Mouse (Mus musculus): Measurements from ENCODE around the gene Ccer2. TPM values are rescaled to one million over a fixed set of nuclear protein-coding genes. Genes with fewer than 3 reads are reported as not detected.

The Ccer2 gene
- polyA plus RNA-seq, 1 experiment = not detected

- Histone ChIP-seq H3K4me3 (ENCODE audit: insufficient read depth, low read depth, low read length) (no peak overlapping the region), H3K27ac (ENCODE audit: insufficient read depth, low read depth, low read length) (no peak overlapping the region), H3K36me3 (ENCODE audit: control insufficient read depth, insufficient read depth, low read length) (no peaks in the 10 kb centered on the region), H3K27me3 (replicated peaks; ENCODE audit: control insufficient read depth, insufficient read depth, low read length) (no peaks in the 10 kb centered on the region), H3K4me1 (ENCODE audit: control insufficient read depth, insufficient read depth, low read length) (no peaks in the 10 kb centered on the region)
- 40% methylated on average over 6 of the region's 6 CpGs for WGBS
- TF ChIP-seq POLR2A (IDR thresholded peaks at IDR 0.05; ENCODE audit: low read depth, low read length) = no peak
- TF ChIP-seq CTCF (conservative IDR thresholded peaks at IDR 0.05; ENCODE audit: insufficient read depth, insufficient read length, low read depth, low read length) = peak; percentile 70
- peak; percentile 88 for DNase-seq
These were observed 24.2 kb downstream of the Ccer2 start for GRCm38 (mm10) chr7:28780067-28780658.

DNA sequence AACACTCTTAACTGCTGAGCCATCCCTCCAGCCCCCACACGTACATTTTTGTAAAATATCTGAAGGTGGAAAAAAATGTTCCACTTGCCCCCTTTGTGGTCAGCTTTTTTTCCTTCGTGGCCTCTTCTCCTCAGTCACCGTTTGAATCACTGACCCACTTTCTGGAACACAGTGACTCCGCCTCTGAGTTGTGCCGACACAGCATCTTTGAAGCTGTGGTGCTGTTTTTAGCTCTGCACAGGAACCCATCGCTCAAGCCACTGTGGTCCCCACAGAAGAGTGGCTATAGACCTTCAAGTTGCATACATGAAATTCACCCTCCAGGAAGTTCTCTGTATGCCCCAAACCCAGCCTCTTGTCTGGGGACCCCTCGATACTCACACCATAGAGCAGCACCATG lies 24.9 kb downstream of the Ccer2 start:
- H3K36me3 ChIP-seq (ENCODE audit: control insufficient read depth, insufficient read depth, low read length) = no peaks in the 10 kb centered on the region
- peak; percentile 58 for DNase-seq
- H3K27ac ChIP-seq (ENCODE audit: insufficient read depth, low read depth, low read length) = no peak overlapping the region
- no peak for TF ChIP-seq CTCF (conservative IDR thresholded peaks at IDR 0.05; ENCODE audit: insufficient read depth, insufficient read length, low read depth, low read length)
- TF ChIP-seq POLR2A (IDR thresholded peaks at IDR 0.05; ENCODE audit: low read depth, low read length) = no peak
- no peak overlapping the region for H3K4me3 ChIP-seq (ENCODE audit: insufficient read depth, low read depth, low read length)
- no peaks in the 10 kb centered on the region for H3K4me1 ChIP-seq (ENCODE audit: control insufficient read depth, insufficient read depth, low read length)
- H3K27me3 ChIP-seq (replicated peaks; ENCODE audit: control insufficient read depth, insufficient read depth, low read length) = no peaks in the 10 kb centered on the region
- WGBS = 50% methylated on average over 7 of the region's 7 CpGs

DNA sequence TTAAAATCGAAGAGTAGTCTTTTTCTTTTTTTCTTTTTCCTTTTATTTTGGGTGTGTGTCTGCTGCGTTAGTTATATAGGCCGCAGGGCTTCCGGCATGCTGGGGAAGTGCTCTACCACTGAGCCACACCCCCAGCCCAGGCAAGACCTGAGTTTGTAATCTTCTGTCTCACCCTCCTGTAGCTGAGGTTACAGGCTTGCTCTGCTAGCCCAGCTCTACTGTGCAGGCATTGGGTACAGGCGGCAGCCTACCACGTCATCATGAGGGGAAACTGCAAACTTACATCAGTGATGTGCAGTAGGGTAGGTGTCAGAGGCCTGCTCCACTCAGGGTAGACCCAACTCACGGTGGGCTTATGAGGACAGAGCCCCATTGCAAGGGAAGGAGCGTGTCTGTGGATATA lies 25.3 kb downstream of the Ccer2 start:
- H3K36me3 ChIP-seq (ENCODE audit: control insufficient read depth, insufficient read depth, low read length) = no peaks in the 10 kb centered on the region; the same call in 1 of the 2 replicates

GRCm38 (mm10) chr7:28785161-28785560 lies 29.2 kb downstream of the Ccer2 start:
- no peak for DNase-seq
- TF ChIP-seq POLR2A (IDR thresholded peaks at IDR 0.05; ENCODE audit: low read depth, low read length) = no peak
- no peak for TF ChIP-seq CTCF (conservative IDR thresholded peaks at IDR 0.05; ENCODE audit: insufficient read depth, insufficient read length, low read depth, low read length)
- no peaks in the 10 kb centered on the region; the same call in 1 of the 2 replicates for H3K36me3 ChIP-seq (ENCODE audit: control insufficient read depth, insufficient read depth, low read length)
- H3K27ac ChIP-seq (ENCODE audit: insufficient read depth, low read depth, low read length) = no peak overlapping the region
- no peaks in the 10 kb centered on the region for H3K27me3 ChIP-seq (replicated peaks; ENCODE audit: control insufficient read depth, insufficient read depth, low read length)
- WGBS = 87% methylated on average over 5 of the region's 5 CpGs
- no peaks in the 10 kb centered on the region for H3K4me1 ChIP-seq (ENCODE audit: control insufficient read depth, insufficient read depth, low read length)
- no peak overlapping the region for H3K4me3 ChIP-seq (ENCODE audit: insufficient read depth, low read depth, low read length)

More for the DNA sequence above, 25.3 kb downstream of the Ccer2 start:
- Histone ChIP-seq H3K4me1 (ENCODE audit: control insufficient read depth, insufficient read depth, low read length) (no peaks in the 10 kb centered on the region), H3K4me3 (ENCODE audit: insufficient read depth, low read depth, low read length) (no peak overlapping the region), H3K27ac (ENCODE audit: insufficient read depth, low read depth, low read length) (no peak overlapping the region), H3K27me3 (replicated peaks; ENCODE audit: control insufficient read depth, insufficient read depth, low read length) (no peaks in the 10 kb centered on the region)
- WGBS = 89% methylated on average over 8 of the region's 8 CpGs
- DNase-seq = no peak
- TF ChIP-seq CTCF (conservative IDR thresholded peaks at IDR 0.05; ENCODE audit: insufficient read depth, insufficient read length, low read depth, low read length) = no peak
- TF ChIP-seq POLR2A (IDR thresholded peaks at IDR 0.05; ENCODE audit: low read depth, low read length) = no peak

GRCm38 (mm10) chr7:28787884-28788283 lies 31.9 kb downstream of the Ccer2 start:
- Histone ChIP-seq H3K27ac (ENCODE audit: insufficient read depth, low read depth, low read length) (no peak overlapping the region), H3K36me3 (ENCODE audit: control insufficient read depth, insufficient read depth, low read length) (no peaks in the 10 kb centered on the region; the same call in 1 of the 2 replicates), H3K27me3 (replicated peaks; ENCODE audit: control insufficient read depth, insufficient read depth, low read length) (no peaks in the 10 kb centered on the region), H3K4me3 (ENCODE audit: insufficient read depth, low read depth, low read length) (no peak overlapping the region), H3K4me1 (ENCODE audit: control insufficient read depth, insufficient read depth, low read length) (no peaks in the 10 kb centered on the region)
- TF ChIP-seq CTCF (conservative IDR thresholded peaks at IDR 0.05; ENCODE audit: insufficient read depth, insufficient read length, low read depth, low read length) = no peak
- TF ChIP-seq POLR2A (IDR thresholded peaks at IDR 0.05; ENCODE audit: low read depth, low read length) = no peak
- DNase-seq = no peak
- whole genome bisulfite sequencing = 96% methylated on average over 9 of the region's 9 CpGs

DNA sequence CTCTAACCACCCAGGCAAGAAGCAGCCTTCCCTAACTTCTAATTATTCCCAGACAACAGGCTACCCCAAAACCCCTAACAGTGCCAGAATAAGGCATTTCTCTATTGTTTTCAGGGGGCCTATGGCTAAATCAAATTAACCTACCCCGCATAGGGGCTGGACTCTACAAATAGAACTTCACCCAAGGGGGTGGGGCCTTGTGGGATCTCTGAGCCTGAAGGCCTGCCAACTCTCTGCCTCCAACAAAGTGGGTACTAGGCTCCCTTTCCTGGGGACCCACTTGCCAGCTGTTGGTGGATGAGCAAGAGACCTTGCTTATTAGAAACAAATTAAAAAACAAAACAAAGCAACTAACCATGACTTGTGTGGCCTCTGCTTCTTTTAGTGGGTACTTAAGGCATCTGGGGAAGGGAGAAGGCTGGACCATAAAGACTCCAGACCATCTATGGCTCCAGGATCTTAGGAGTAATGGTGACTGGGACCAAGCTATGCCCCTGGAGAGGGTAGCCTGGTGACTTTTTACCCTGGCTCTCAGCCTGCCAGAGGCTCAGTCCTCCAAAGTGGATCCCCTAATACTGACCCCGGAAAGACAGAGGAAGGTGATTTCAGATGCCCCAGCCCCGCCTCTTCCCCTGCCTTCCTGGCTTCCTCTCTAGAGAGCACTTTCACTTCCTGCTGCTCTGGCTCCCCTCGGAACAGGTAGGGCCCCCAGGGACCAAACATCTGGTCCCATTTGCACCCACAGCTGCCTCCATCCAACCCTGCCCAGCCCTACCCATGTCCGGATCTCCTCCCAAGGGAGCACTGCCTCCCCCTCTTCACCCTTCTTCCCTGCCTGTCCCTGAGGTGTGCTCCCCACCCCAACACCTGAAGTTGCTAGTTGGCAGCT lies 32.6 kb downstream of the Ccer2 start, which contains the start of gene Rinl:
Gene Rinl (plus strand): TSS at position 663 of the 889 bp plus-strand sequence.
- Histone ChIP-seq H3K27ac (ENCODE audit: insufficient read depth, low read depth, low read length) (no peak within 1 kb of the TSS), H3K36me3 (ENCODE audit: control insufficient read depth, insufficient read depth, low read length) (no peaks in the 10 kb centered on the region; the same call in 1 of the 2 replicates), H3K4me3 (ENCODE audit: insufficient read depth, low read depth, low read length) (no peak within 1 kb of the TSS), H3K27me3 (replicated peaks; ENCODE audit: control insufficient read depth, insufficient read depth, low read length) (no peaks in the 10 kb centered on the region), H3K4me1 (ENCODE audit: control insufficient read depth, insufficient read depth, low read length) (no peaks in the 10 kb centered on the region)
- no peak for TF ChIP-seq POLR2A (IDR thresholded peaks at IDR 0.05; ENCODE audit: low read depth, low read length)
- no peak for TF ChIP-seq CTCF (conservative IDR thresholded peaks at IDR 0.05; ENCODE audit: insufficient read depth, insufficient read length, low read depth, low read length)
- no peak for DNase-seq
- 65% methylated on average over 5 of the region's 5 CpGs for WGBS

DNA sequence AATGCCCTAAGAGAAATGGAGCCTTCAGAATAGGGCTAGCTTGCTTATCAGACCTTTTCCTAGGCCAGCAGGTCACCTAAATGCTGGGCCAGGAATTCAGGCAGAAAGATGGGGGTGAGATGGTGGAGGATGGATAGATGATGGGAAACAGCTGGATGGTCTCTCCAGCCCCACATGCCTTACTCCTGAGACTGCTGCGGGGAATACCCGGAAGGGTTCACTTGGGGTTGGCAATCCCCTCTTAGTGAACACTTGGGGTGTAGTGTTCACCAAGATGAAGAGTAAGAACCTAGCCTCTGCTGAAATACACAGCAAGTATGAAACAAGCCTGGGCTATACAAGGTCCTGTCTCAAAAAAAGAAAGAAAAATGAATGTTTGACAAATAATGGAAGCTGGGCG lies 33.3 kb downstream of the Ccer2 start:
- no peak for DNase-seq
- H3K4me3 ChIP-seq (ENCODE audit: insufficient read depth, low read depth, low read length) = no peak overlapping the region
- 65% methylated on average over 3 of the region's 3 CpGs for WGBS
- H3K27ac ChIP-seq (ENCODE audit: insufficient read depth, low read depth, low read length) = no peak overlapping the region
- TF ChIP-seq CTCF (conservative IDR thresholded peaks at IDR 0.05; ENCODE audit: insufficient read depth, insufficient read length, low read depth, low read length) (no peak), POLR2A (IDR thresholded peaks at IDR 0.05; ENCODE audit: low read depth, low read length) (no peak)
- H3K27me3 ChIP-seq (replicated peaks; ENCODE audit: control insufficient read depth, insufficient read depth, low read length) = no peaks in the 10 kb centered on the region
- no peaks in the 10 kb centered on the region; the same call in 1 of the 2 replicates for H3K36me3 ChIP-seq (ENCODE audit: control insufficient read depth, insufficient read depth, low read length)
- no peaks in the 10 kb centered on the region for H3K4me1 ChIP-seq (ENCODE audit: control insufficient read depth, insufficient read depth, low read length)
